Mouse (Mus musculus) ES-E14 (cell line): ENCODE data around the gene Gm44965.

ENCODE experiments used
- CHD2 ChIP-seq: IDR thresholded peaks from 2 replicates; pipeline ENCODE4 v1.6.1; 2014; ENCODE audit warnings: mild to moderate bottlenecking, low read depth, low read length, inconsistent platforms
- HCFC1 ChIP-seq: IDR thresholded peaks from 2 replicates; pipeline ENCODE4 v1.6.1; 2012; ENCODE audit warnings: low read length, inconsistent platforms, borderline replicate concordance; ENCODE audit not compliant: insufficient read depth
- ZNF384 ChIP-seq: IDR thresholded peaks from 2 replicates; pipeline ENCODE4 v1.6.1; 2012; ENCODE audit warnings: low read depth, low read length, inconsistent platforms

GRCm38 (mm10) chr6:48642764-48643292 is 49.1 kb downstream of the Gm44965 start:
- TF ChIP-seq CHD2 (no peak), ZNF384 (peak; percentile 100), HCFC1 (no peak)
